Mouse (Mus musculus) limb, embryonic 12.5 days (tissue): ENCODE data around the gene Mif. TPM values are rescaled to one million over a fixed set of nuclear protein-coding genes. Genes with fewer than 3 reads are reported as not detected.
A peak's percentile ranks its signal among the peaks of the same experiment; 100 is the strongest.

ENCODE experiments used
- ATAC-seq: fragments of 200-750 bp; cut with Nextera tagmentation; 2 replicates; pipeline ENCODE4 v1.8.0; 2017; ENCODE audit warnings: low read depth, moderate TSS enrichment; ENCODE audit not compliant: insufficient number of reproducible peaks, insufficient read depth, low FRiP score, low TSS enrichment
- H3K27ac ChIP-seq: fragments of 300-500 bp; sonication (generic); 2 replicates; pipeline ENCODE4 v1.5.1; 2016; ENCODE audit warnings: mild to moderate bottlenecking, moderate library complexity
- H3K27me3 ChIP-seq: fragments of 300-500 bp; sonication (generic); 2 replicates; pipeline ENCODE4 v1.6.1; 2016; ENCODE audit warnings: mild to moderate bottlenecking, moderate library complexity
- H3K36me3 ChIP-seq: fragments of 300-500 bp; sonication (generic); 2 replicates; pipeline ENCODE4 v1.6.1; 2016; ENCODE audit warnings: mild to moderate bottlenecking, moderate library complexity
- H3K4me1 ChIP-seq: fragments of 300-500 bp; sonication (generic); replicated peaks from 2 replicates; pipeline ENCODE4 v1.6.1; 2016
- H3K4me2 ChIP-seq: fragments of 300-500 bp; sonication (generic); 2 replicates; pipeline ENCODE4 v1.6.1; 2016; ENCODE audit warnings: mild to moderate bottlenecking, moderate library complexity
- H3K4me3 ChIP-seq: fragments of 300-500 bp; sonication (generic); replicated peaks from 2 replicates; pipeline ENCODE4 v1.5.1; 2016; ENCODE audit warnings: mild to moderate bottlenecking
- H3K9ac ChIP-seq: fragments of 300-500 bp; sonication (generic); replicated peaks from 2 replicates; pipeline ENCODE4 v1.6.1; 2016; ENCODE audit warnings: mild to moderate bottlenecking, moderate library complexity
- H3K9me3 ChIP-seq: fragments of 300-500 bp; sonication (generic); 2 replicates; pipeline ENCODE4 v1.6.1; 2016; ENCODE audit warnings: mild to moderate bottlenecking, moderate library complexity
- whole genome bisulfite sequencing: fragments of 180-500 bp; shearing (Covaris S2); methylation state at CpG from one replicate; pipeline ENCODE4 v1.1.7; 2016; 5-methylcytosine and 5-hydroxymethylcytosine counted together
- polyA plus RNA-seq: library from polyadenylated mRNA; unstranded; fragments of >200 nt; fragmentation: Nextera tagmentation; extraction: Ambion mirVana; gene quantifications from 2 replicates; pipeline ENCODE4 v1.2.1, GENCODE M21; 2016

Gene Mif
- polyA plus RNA-seq, 1 experiment from 2014 or later: 1,928 TPM

DNA sequence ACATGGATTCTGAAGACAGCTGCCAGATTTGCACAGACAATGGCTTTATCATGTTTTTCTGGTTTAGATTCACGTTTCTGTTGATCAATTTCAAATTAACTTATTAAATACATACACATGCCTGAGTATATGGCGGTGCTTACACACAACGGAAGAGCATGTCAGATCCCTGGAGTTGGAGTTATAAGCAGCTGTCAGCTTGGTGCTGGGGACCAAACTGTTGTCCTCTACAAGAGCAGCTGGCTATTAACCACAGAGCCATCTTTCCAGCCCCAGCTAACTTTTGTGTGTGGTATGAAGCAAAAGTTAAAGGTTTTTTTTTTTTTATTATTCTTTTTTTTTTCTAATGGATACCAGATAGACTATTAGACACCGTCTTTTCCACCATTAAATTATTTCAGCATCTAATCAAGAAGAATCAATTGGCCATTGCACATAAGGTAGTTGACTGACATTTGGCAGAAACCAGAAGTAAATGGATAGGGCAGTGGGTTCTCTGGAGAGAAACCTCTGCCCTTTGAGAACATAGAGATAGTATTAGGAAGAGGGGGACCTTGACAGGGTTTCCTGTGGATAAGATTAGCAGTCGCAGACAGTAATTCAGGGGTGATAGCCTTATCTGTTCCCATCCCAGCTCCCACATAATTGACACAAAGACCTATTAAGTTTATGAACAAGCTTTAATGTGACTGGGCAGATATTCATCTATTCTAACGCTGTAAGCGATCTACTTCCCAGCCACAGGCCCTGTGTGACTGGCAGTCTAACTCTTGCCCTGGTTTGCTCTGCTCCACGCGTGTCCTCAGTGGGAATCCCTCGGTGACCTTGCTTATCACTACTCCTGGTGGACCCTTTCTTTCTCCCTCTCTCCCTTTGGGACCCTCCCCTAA, 12.2 kb upstream of the Mif start:
- 0 out of 2 replicates have a peak overlapping the region, but pooled peaks have one; percentile 40 for H3K9ac ChIP-seq

GRCm38 (mm10) chr10:75861587-75861986, 1.5 kb upstream of the Mif start:
- Histone ChIP-seq H3K9me3 (0 out of 2 replicates have a peak, but pooled peaks cover 3% of the 10 kb centered on the region), H3K27ac (no peak overlapping the region)
- WGBS: 90% methylated on average over 5 of the region's 5 CpGs

More for the DNA sequence above, 12.2 kb upstream of the Mif start:
- Histone ChIP-seq H3K27me3 (no peaks in the 10 kb centered on the region), H3K27ac (peak overlapping the region; percentile 51; the same call in 1 of the 2 replicates), H3K4me2 (peak overlapping the region; percentile 61), H3K4me1 (peaks cover 11% of the 10 kb centered on the region), H3K9me3 (no peaks in the 10 kb centered on the region), H3K4me3 (peak overlapping the region; percentile 33), H3K36me3 (no peaks in the 10 kb centered on the region)
- peak; percentile 12; the same call in 1 of the 2 replicates for ATAC-seq
- 40% methylated on average over 10 of the region's 10 CpGs for WGBS

DNA sequence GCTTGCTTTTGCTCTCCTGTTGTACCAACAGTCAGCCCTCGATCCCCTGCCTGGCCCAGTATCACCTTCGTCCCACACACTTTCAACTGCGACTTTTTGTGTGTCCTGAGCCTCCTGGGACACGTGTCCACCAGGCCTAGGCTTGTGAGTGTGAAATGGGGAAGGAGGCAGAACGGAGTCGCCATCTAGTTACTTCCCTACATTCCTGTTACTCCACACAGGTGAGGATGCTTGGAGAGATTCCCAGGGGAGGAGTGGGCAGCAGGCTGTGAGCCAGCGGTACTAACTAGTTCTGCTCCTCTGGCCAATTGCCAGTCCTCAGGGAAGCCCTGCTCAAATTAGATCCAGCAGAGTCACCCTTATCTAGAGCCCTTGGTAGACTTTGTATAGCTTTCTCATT, 706 bp upstream of the Mif start:
- H3K4me1 ChIP-seq: peaks cover 27% of the 10 kb centered on the region
- no peaks in the 10 kb centered on the region for H3K27me3 ChIP-seq
- H3K4me3 ChIP-seq: peak overlapping the region; percentile 72; the same call in 1 of the 2 replicates
- 0 out of 2 replicates have a peak, but pooled peaks cover 3% of the 10 kb centered on the region for H3K9me3 ChIP-seq
- 32% methylated on average over 7 of the region's 7 CpGs for WGBS
- no peak for ATAC-seq
- peak overlapping the region; percentile 81 for H3K4me2 ChIP-seq
- H3K27ac ChIP-seq: peak overlapping the region; percentile 97
- peaks cover 24% of the 10 kb centered on the region for H3K36me3 ChIP-seq
- H3K9ac ChIP-seq: no peak overlapping the region

More at GRCm38 (mm10) chr10:75861587-75861986, 1.5 kb upstream of the Mif start:
- no peak overlapping the region for H3K9ac ChIP-seq
- no peak overlapping the region for H3K4me3 ChIP-seq
- H3K4me1 ChIP-seq: peaks cover 27% of the 10 kb centered on the region
- H3K27me3 ChIP-seq: no peaks in the 10 kb centered on the region
- no peak overlapping the region for H3K4me2 ChIP-seq
- ATAC-seq: no peak
- peaks cover 22% of the 10 kb centered on the region for H3K36me3 ChIP-seq

GRCm38 (mm10) chr10:75859107-75859746, 813 bp downstream of the Mif start:
- under 1% methylated on average over 27 of the region's 27 CpGs for WGBS
- Histone ChIP-seq H3K36me3 (peaks cover 24% of the 10 kb centered on the region), H3K4me1 (peaks cover 27% of the 10 kb centered on the region), H3K27ac (peak overlapping the region; percentile 97), H3K27me3 (no peaks in the 10 kb centered on the region), H3K4me3 (peak overlapping the region; percentile 72), H3K9ac (peak overlapping the region; percentile 91), H3K4me2 (peak overlapping the region; percentile 81), H3K9me3 (0 out of 2 replicates have a peak, but pooled peaks cover 3% of the 10 kb centered on the region)
- peak; percentile 52 for ATAC-seq

DNA sequence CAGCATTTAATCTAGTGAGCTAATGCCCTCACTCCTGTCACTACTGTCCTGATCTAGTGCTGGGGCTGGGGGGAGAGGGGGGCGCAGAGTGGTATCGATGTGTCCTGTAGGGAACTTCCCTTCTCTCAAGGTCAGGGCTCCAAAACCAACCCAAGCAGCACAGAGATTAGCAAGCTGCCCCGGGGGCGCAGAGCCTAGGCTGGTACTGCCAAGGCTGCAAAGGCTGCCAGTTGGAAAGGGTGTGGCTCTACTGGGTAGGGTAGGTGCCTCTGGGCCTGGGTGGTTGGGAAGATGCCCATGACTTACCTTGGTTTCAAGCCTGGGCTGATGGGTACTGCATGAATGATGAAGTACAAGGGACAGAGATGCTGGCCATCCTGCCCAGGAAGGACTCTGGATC, 2.4 kb downstream of the Mif start:
- no peak overlapping the region for H3K4me2 ChIP-seq

DNA sequence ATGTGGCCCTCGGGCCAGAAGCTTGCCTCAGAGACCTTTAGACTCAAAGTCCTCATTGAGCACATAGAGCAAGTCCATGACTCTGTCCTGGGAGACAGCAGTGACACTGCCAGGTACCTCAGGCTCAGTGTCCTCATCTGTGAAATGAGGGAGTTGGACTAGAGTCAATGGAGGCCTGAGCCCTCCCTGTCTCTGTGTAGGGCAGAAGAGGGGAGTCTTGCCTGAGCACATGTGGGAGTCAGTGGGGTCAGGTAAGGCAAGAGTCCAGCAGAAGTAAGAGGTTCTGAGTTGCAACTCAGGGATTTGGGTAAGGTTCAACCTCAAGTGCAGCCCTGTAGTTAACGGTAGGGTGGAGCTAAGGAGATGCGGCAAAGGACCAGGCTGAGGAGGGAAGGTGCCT, 3.1 kb downstream of the Mif start:
- H3K9ac ChIP-seq: no peak overlapping the region
- no peak for ATAC-seq

More for the DNA sequence above, 2.4 kb downstream of the Mif start:
- 98% methylated on average over 4 of the region's 4 CpGs for WGBS
- H3K4me1 ChIP-seq: peaks cover 27% of the 10 kb centered on the region
- H3K27ac ChIP-seq: 0 out of 2 replicates have a peak overlapping the region, but pooled peaks have one; percentile 12
- peaks cover 24% of the 10 kb centered on the region for H3K36me3 ChIP-seq
- no peaks in the 10 kb centered on the region for H3K27me3 ChIP-seq
- no peak overlapping the region for H3K4me3 ChIP-seq
- 0 out of 2 replicates have a peak, but pooled peaks cover 3% of the 10 kb centered on the region for H3K9me3 ChIP-seq
- no peak overlapping the region for H3K9ac ChIP-seq
- no peak for ATAC-seq

DNA sequence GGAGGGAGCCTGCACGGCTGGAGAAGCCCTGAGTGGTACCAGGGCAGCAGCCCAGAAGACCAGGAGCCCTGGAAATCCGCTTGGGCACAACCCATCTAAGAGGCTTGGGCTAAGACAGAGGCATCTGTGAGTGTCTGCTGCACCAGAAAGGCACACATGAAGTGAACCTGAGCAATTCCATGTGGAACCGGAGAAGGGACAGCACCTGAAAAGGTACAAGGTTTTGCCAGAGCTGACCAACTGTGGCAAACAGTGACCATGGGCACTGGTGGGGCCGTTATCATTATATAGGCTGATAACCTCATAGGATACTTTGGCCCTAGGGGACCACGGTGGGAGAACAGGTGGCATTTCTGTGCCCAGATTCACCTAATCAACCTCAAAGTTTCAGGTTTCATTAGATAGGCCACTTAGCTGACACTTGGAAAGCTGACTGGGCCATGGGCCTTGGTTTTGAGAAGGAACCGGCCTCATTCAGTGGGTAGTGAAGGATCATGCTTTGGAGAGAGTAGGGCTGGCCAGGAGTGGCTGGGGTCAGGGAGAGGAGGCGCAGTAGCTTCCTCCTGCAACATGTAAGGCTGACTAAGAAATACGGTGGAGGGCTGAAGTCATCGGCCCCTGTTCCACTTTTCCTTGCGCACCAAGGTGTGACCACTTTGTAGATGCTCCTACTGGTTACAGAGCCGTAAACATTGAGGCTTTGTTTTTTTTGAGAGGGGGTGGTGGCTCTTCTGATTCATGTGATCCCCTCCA, 3.7 kb downstream of the Mif start:
- H3K4me1 ChIP-seq: peaks cover 34% of the 10 kb centered on the region
- no peaks in the 10 kb centered on the region for H3K27me3 ChIP-seq
- no peaks in the 10 kb centered on the region for H3K9me3 ChIP-seq
- no peak overlapping the region for H3K4me2 ChIP-seq
- WGBS: 76% methylated on average over 11 of the region's 11 CpGs
- no peak for ATAC-seq
- peaks cover 24% of the 10 kb centered on the region for H3K36me3 ChIP-seq
- H3K4me3 ChIP-seq: no peak overlapping the region
- H3K27ac ChIP-seq: no peak overlapping the region
- H3K9ac ChIP-seq: no peak overlapping the region

More for the DNA sequence above, 3.1 kb downstream of the Mif start:
- Histone ChIP-seq H3K36me3 (peaks cover 24% of the 10 kb centered on the region), H3K4me2 (no peak overlapping the region), H3K9me3 (0 out of 2 replicates have a peak, but pooled peaks cover under 1% of the 10 kb centered on the region), H3K27ac (no peak overlapping the region), H3K4me1 (peaks cover 29% of the 10 kb centered on the region), H3K4me3 (no peak overlapping the region), H3K27me3 (no peaks in the 10 kb centered on the region)
- WGBS: 85% methylated on average over 3 of the region's 3 CpGs

GRCm38 (mm10) chr10:75855416-75855981, 4.5 kb downstream of the Mif start:
- no peak overlapping the region for H3K4me3 ChIP-seq
- peaks cover 32% of the 10 kb centered on the region for H3K4me1 ChIP-seq
- H3K27me3 ChIP-seq: no peaks in the 10 kb centered on the region
- no peak overlapping the region for H3K27ac ChIP-seq
- no peak overlapping the region for H3K9ac ChIP-seq
- H3K36me3 ChIP-seq: peaks cover 24% of the 10 kb centered on the region
- no peak overlapping the region for H3K4me2 ChIP-seq
- no peaks in the 10 kb centered on the region for H3K9me3 ChIP-seq
- WGBS: 90% methylated on average over 15 of the region's 15 CpGs
- ATAC-seq: no peak

DNA sequence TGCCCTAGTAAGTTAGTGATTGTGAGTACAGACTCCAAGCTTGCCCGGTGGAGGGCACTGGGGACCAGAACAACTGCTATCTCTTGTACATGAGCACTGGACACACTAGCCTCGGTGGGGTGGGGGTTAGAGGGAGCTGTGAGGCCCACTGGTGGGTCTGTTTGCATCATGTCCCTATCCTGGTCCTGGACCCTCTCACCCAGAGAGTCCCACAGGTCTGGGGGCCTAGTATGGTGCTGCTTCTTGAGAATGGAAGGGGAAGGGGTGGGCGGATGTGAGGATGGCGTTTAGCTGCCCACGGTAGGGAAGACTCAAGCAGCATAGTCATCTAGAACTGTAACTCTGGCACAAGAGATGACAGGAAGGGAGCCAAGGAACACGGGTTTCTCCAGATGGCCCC, 5.2 kb downstream of the Mif start:
- Histone ChIP-seq H3K9me3 (no peaks in the 10 kb centered on the region), H3K4me1 (peaks cover 31% of the 10 kb centered on the region), H3K4me3 (no peak overlapping the region), H3K27me3 (no peaks in the 10 kb centered on the region), H3K27ac (no peak overlapping the region), H3K9ac (no peak overlapping the region), H3K36me3 (peaks cover 24% of the 10 kb centered on the region), H3K4me2 (no peak overlapping the region)
- 84% methylated on average over 6 of the region's 6 CpGs for WGBS
- ATAC-seq: no peak

- no peaks in the 10 kb centered on the region for H3K27me3 ChIP-seq
- H3K9me3 ChIP-seq: no peaks in the 10 kb centered on the region
- H3K9ac ChIP-seq: no peak overlapping the region
- H3K4me3 ChIP-seq: no peak overlapping the region
- H3K4me1 ChIP-seq: peaks cover 29% of the 10 kb centered on the region
- H3K4me2 ChIP-seq: no peak overlapping the region
- ATAC-seq: no peak
- WGBS: 40% methylated on average over 5 of the region's 5 CpGs
- H3K27ac ChIP-seq: no peak overlapping the region
- peaks cover 24% of the 10 kb centered on the region for H3K36me3 ChIP-seq
Observed at GRCm38 (mm10) chr10:75854096-75854495, 5.9 kb downstream of the Mif start.
